Mouse (Mus musculus): Measurements from ENCODE around the gene AB124611.
"Not testable (repeated sequence)": the region's sequence is repeated elsewhere in the genome, so short reads cannot be mapped to it uniquely, and the experiment has no call there.

Gene AB124611

GRCm38 (mm10) chr9:21525142-21525936 is 637 bp upstream of the AB124611 start:
- no peak for DNase-seq

GRCm38 (mm10) chr9:21526634-21526944 is 613 bp downstream of the AB124611 start:
- no peak for DNase-seq

- no peak for DNase-seq
Observed at GRCm38 (mm10) chr9:21527100-21527801, 1.3 kb downstream of the AB124611 start.

- DNase-seq: no peak
Observed at GRCm38 (mm10) chr9:21527917-21528324, 1.9 kb downstream of the AB124611 start.

- DNase-seq: no peak
Observed at GRCm38 (mm10) chr9:21536501-21536900, 10.5 kb downstream of the AB124611 start.

- no peak for DNase-seq
Observed at GRCm38 (mm10) chr9:21537009-21537408, 11.0 kb downstream of the AB124611 start.

- no peak for DNase-seq
Observed at GRCm38 (mm10) chr9:21539981-21540753, 14.2 kb downstream of the AB124611 start.

- DNase-seq: not testable (repeated sequence)
Observed at GRCm38 (mm10) chr9:21542001-21542400, 16.0 kb downstream of the AB124611 start.

- peak in 1 of 2 experiments; percentile 21 for DNase-seq
Observed at GRCm38 (mm10) chr9:21545351-21545915, 19.5 kb downstream of the AB124611 start.

- DNase-seq: peak; percentile 99
Observed at GRCm38 (mm10) chr9:21545916-21546788, 20.2 kb downstream of the AB124611 start.

- DNase-seq: no peak
Observed at GRCm38 (mm10) chr9:21546789-21547074, 20.8 kb downstream of the AB124611 start, which contains the start of gene Carm1. Gene Carm1, plus strand, starts transcription at chr9:21546894.

GRCm38 (mm10) chr9:21547075-21547941 is 21.3 kb downstream of the AB124611 start:
- peak; percentile 56 to 58 for DNase-seq

- DNase-seq: peak in 1 of 2 experiments; percentile 25
Observed at GRCm38 (mm10) chr9:21551049-21551448, 25.1 kb downstream of the AB124611 start.

- no peak for DNase-seq
Observed at GRCm38 (mm10) chr9:21553607-21554273, 27.8 kb downstream of the AB124611 start.

GRCm38 (mm10) chr9:21555198-21555742 is 29.3 kb downstream of the AB124611 start:
- DNase-seq: no peak

GRCm38 (mm10) chr9:21556996-21557395 is 31.0 kb downstream of the AB124611 start:
- no peak for DNase-seq

- DNase-seq: no peak
Observed at GRCm38 (mm10) chr9:21557556-21557955, 31.6 kb downstream of the AB124611 start.

GRCm38 (mm10) chr9:21558366-21558765 is 32.4 kb downstream of the AB124611 start:
- DNase-seq: no peak

GRCm38 (mm10) chr9:21559151-21559550 is 33.2 kb downstream of the AB124611 start:
- no peak for DNase-seq

- DNase-seq: no peak
Observed at GRCm38 (mm10) chr9:21564420-21564819, 38.4 kb downstream of the AB124611 start.

Measured in cerebellum, adult 18-20 months (tissue).